Mouse (Mus musculus) bone marrow macrophage, adult 2 months (primary cell): ENCODE results near the gene Plcl2.

ENCODE experiments used
- CTCF ChIP-seq: IDR thresholded peaks from 2 replicates; pipeline ENCODE4 v1.5.1; 2012; ENCODE audit warnings: low read depth, mild to moderate bottlenecking, low read length, moderate library complexity
- POLR2A ChIP-seq: IDR thresholded peaks from 2 replicates; pipeline ENCODE4 v1.6.1; 2012; ENCODE audit warnings: mild to moderate bottlenecking, low read depth, low read length, borderline replicate concordance

DNA sequence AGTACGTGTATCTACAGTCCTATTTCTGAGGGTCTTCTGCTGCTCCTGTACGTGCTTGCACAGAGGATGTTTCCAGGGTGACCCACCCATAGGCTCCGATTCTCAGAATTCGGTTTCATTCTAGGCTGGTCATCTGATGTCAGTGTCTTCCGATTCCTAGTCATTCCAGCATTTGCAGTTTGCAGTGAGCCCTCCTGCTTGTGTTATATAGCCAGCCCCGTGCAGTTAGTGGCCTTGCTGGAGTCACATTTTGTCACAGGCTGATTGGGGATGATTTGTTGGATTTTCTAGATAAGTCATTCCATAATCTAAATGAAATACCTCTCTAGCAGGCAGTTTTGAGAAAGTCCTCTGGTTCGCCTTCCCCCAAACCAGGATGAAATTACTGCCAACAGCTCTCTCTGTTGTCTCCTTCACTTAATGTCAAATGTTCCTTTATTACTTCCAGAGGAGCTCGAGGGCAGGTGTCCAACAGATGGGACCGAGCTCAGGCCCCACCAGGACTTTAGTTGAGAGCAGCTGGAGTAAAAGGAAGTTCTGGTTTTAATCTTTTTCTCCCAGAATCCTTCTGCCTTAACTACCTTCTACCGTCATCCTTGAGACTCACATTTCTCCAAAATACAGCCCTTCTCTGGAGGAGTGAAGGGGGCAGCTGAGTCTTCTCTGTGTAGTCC, 13.8 kb upstream of the Plcl2 start:
- TF ChIP-seq CTCF: no peak
- no peak for TF ChIP-seq POLR2A
